Mouse (Mus musculus): ENCODE measurements around the gene Ppp2r2c.
"Not testable (repeated sequence)": the region's sequence is repeated elsewhere in the genome, so short reads cannot be mapped to it uniquely, and the experiment has no call there.

Ppp2r2c gene

GRCm38 (mm10) chr5:36929376-36929775 is 61.1 kb downstream of the Ppp2r2c start:
- DNase-seq (ENCODE audit: low spot score in 2 of 2), result no peak

- DNase-seq (ENCODE audit: low spot score in 2 of 2), result no peak
These were observed 65.1 kb downstream of the Ppp2r2c start for GRCm38 (mm10) chr5:36933383-36933782.

- no peak for DNase-seq (ENCODE audit: low spot score in 2 of 2)
These were observed 67.5 kb downstream of the Ppp2r2c start for GRCm38 (mm10) chr5:36935486-36936473.

- no peak for DNase-seq (ENCODE audit: low spot score in 2 of 2)
These were observed 68.2 kb downstream of the Ppp2r2c start for GRCm38 (mm10) chr5:36936548-36936947.

- DNase-seq (ENCODE audit: low spot score in 2 of 2), result no peak
These were observed 69.7 kb downstream of the Ppp2r2c start for GRCm38 (mm10) chr5:36938021-36938420.

- not testable (repeated sequence) for DNase-seq (ENCODE audit: low spot score in 2 of 2)
These were observed 70.7 kb downstream of the Ppp2r2c start for GRCm38 (mm10) chr5:36938991-36939390.

- no peak for DNase-seq (ENCODE audit: low spot score in 2 of 2)
These were observed 74.1 kb downstream of the Ppp2r2c start for GRCm38 (mm10) chr5:36942446-36942845.

- DNase-seq (ENCODE audit: low spot score in 2 of 2), result no peak
These were observed 76.2 kb downstream of the Ppp2r2c start for GRCm38 (mm10) chr5:36944552-36944951.

- no peak for DNase-seq (ENCODE audit: low spot score in 2 of 2)
These were observed 76.9 kb downstream of the Ppp2r2c start for GRCm38 (mm10) chr5:36945102-36945701.

GRCm38 (mm10) chr5:36945713-36946112 is 77.4 kb downstream of the Ppp2r2c start:
- DNase-seq (ENCODE audit: low spot score in 2 of 2), result no peak

GRCm38 (mm10) chr5:36946445-36946844 is 78.1 kb downstream of the Ppp2r2c start:
- no peak for DNase-seq (ENCODE audit: low spot score in 2 of 2)

- DNase-seq (ENCODE audit: low spot score in 2 of 2), result peak; percentile 74 to 77
These were observed 80.5 kb downstream of the Ppp2r2c start for GRCm38 (mm10) chr5:36948831-36949230.

- DNase-seq (ENCODE audit: low spot score in 2 of 2), result no peak
These were observed 82.6 kb downstream of the Ppp2r2c start for GRCm38 (mm10) chr5:36950871-36951270.

- DNase-seq (ENCODE audit: low spot score in 2 of 2), result no peak
These were observed 84.0 kb downstream of the Ppp2r2c start for GRCm38 (mm10) chr5:36952311-36952710.

- no peak for DNase-seq (ENCODE audit: low spot score in 2 of 2)
These were observed 87.1 kb downstream of the Ppp2r2c start for GRCm38 (mm10) chr5:36955366-36955765.

- peak; percentile 70 to 74 for DNase-seq (ENCODE audit: low spot score in 2 of 2)
These were observed 90.5 kb downstream of the Ppp2r2c start for GRCm38 (mm10) chr5:36958837-36959236.

- no peak for DNase-seq (ENCODE audit: low spot score in 2 of 2)
These were observed 92.2 kb downstream of the Ppp2r2c start for GRCm38 (mm10) chr5:36960501-36960900.

GRCm38 (mm10) chr5:36971587-36971986 is 103.3 kb downstream of the Ppp2r2c start:
- no peak for DNase-seq (ENCODE audit: low spot score in 2 of 2)

- DNase-seq (ENCODE audit: low spot score in 2 of 2), result no peak
These were observed 107.0 kb downstream of the Ppp2r2c start for GRCm38 (mm10) chr5:36975336-36975735.

- DNase-seq (ENCODE audit: low spot score in 2 of 2), result no peak
These were observed 109.5 kb downstream of the Ppp2r2c start for GRCm38 (mm10) chr5:36977809-36978208.

GRCm38 (mm10) chr5:36979001-36979400 is 110.7 kb downstream of the Ppp2r2c start:
- no peak for DNase-seq (ENCODE audit: low spot score in 2 of 2)

GRCm38 (mm10) chr5:36979631-36980030 is 111.3 kb downstream of the Ppp2r2c start:
- DNase-seq (ENCODE audit: low spot score in 2 of 2), result no peak

GRCm38 (mm10) chr5:36982271-36982670 is 114.0 kb downstream of the Ppp2r2c start:
- DNase-seq (ENCODE audit: low spot score in 2 of 2), result no peak

Data from frontal cortex, postnatal 25 days (tissue).